Mouse (Mus musculus) thymus, postnatal 0 days (tissue): ENCODE measurements at regions not wholly inside any gene's neighbourhood (a gene's known extent, or its start where the extent isn't known, plus 50 kb on each side); places are given as distances from the start of the nearest gene placed in this dataset.

Experiments used
- DNase-seq: peaks from one replicate; pipeline ENCODE4 v3.0.0-alpha.2; 2015; ENCODE audit warnings: low spot score

- DNase-seq: no peak
Observed at GRCm38 (mm10) chr7:114912109-114912508, 168.6 kb downstream of the Insc start.

GRCm38 (mm10) chr7:114922155-114922554, 178.7 kb downstream of the Insc start:
- DNase-seq: peak; percentile 50

GRCm38 (mm10) chr7:114933861-114934260, 190.4 kb downstream of the Insc start:
- no peak for DNase-seq

- DNase-seq: no peak
Observed at GRCm38 (mm10) chr7:114950759-114951158, 207.3 kb downstream of the Insc start.

- no peak for DNase-seq
Observed at GRCm38 (mm10) chr7:114963206-114963605, 219.7 kb downstream of the Insc start.

GRCm38 (mm10) chr7:114965923-114966322, 222.4 kb downstream of the Insc start:
- no peak for DNase-seq

- no peak for DNase-seq
Observed at GRCm38 (mm10) chr7:114986481-114986880, 243.0 kb downstream of the Insc start.

GRCm38 (mm10) chr7:114991255-114991654, 247.8 kb downstream of the Insc start:
- no peak for DNase-seq

- DNase-seq: no peak
Observed at GRCm38 (mm10) chr7:114992440-114992839, 248.9 kb downstream of the Insc start.

GRCm38 (mm10) chr7:115000796-115001524, 257.5 kb downstream of the Insc start:
- no peak for DNase-seq

- DNase-seq: no peak
Observed at GRCm38 (mm10) chr7:115014253-115014998, 270.9 kb downstream of the Insc start.

GRCm38 (mm10) chr7:115019369-115019958, 276.0 kb downstream of the Insc start:
- no peak for DNase-seq

- DNase-seq: no peak
Observed at GRCm38 (mm10) chr7:115020023-115020422, 276.5 kb downstream of the Insc start.

GRCm38 (mm10) chr7:115025803-115026202, 282.3 kb downstream of the Insc start:
- no peak for DNase-seq

GRCm38 (mm10) chr7:115027685-115028084, 284.2 kb downstream of the Insc start:
- no peak for DNase-seq

- no peak for DNase-seq
Observed at GRCm38 (mm10) chr7:115033987-115034386, 290.5 kb downstream of the Insc start.

- DNase-seq: no peak
Observed at GRCm38 (mm10) chr7:115055527-115055926, 312.0 kb downstream of the Insc start.

- DNase-seq: no peak
Observed at GRCm38 (mm10) chr7:115056992-115057645, 313.6 kb downstream of the Insc start.

- DNase-seq: no peak
Observed at GRCm38 (mm10) chr7:115057736-115058135, 314.2 kb downstream of the Insc start.

- no peak for DNase-seq
Observed at GRCm38 (mm10) chr7:115060171-115060570, 316.7 kb downstream of the Insc start.

GRCm38 (mm10) chr7:115062817-115063216, 319.3 kb downstream of the Insc start:
- DNase-seq: no peak

GRCm38 (mm10) chr7:115067641-115068040, 324.1 kb downstream of the Insc start:
- no peak for DNase-seq
